Mouse (Mus musculus) adrenal gland, adult 18-20 months (tissue): ENCODE measurements around the gene Zfp770. TPM values are rescaled to one million over a fixed set of nuclear protein-coding genes. Genes with fewer than 3 reads are reported as not detected.

Experiments used
- DNase-seq, 2 experiments: peaks; one replicate each; pipeline ENCODE4 v3.0.0; 2021 to 2022; ENCODE audit warnings: low spot score in 2 of 2
- microRNA-seq, 2 experiments: library from miRNA; unstranded; fragments of <30 nt; microRNA quantifications; one replicate each; pipeline ENCODE4 v1.2.0; 2021; ENCODE audit warnings: borderline number of aligned reads in 2 of 2
- total RNA-seq, 2 experiments: library from RNA; stranded (reverse); gene quantifications; 1 replicate in 1 of 2; 2 replicates in 1 of 2; pipeline ENCODE4 v1.2.3; 2021

Gene Zfp770
- total RNA-seq, 2 experiments from 2014 or later, result 11.3 to 11.6 TPM

DNA sequence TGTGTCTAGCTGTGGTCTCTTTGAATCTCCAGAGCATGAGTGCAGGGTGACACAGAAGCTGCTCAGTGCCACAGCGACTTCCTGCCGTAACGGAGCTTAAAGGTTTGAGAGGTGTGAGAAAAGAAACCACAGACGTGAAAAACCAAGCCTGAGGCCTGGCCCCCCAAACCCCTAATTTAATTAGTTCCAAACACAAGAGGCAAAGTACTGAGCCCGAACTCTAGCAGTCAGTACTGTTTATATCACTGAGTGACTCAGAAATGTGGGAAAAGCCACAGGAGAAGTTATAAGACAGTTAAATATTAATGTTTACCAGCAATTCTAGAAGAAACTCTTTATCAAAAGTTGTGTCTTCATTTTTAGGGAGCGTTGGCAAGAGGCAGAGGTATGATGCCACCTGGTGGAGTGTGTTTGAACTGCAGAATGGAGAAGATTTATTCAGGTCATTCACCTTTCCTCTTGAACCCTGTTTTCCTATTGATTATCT lies 55.9 kb downstream of the Zfp770 start:
- peak; percentile 30 to 42 for DNase-seq

DNA sequence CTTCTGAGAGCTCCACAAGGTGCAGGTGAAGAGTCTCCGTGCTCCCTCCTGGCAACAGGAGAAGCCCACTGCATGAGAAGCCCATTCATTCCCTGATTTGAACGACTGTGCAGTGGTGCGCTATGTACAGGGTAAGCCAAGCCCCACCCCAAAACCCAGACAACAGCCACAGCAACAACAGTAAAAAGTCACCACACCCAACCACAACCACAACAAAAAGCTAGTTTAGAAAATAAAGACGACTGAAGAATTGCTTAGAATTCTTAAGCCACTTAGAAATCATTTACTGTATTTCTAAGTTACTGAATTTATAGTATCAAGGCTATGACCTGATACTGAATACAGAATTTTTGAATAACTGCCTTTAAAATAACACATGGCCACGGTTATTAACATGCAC lies 56.4 kb downstream of the Zfp770 start:
- DNase-seq, result no peak

DNA sequence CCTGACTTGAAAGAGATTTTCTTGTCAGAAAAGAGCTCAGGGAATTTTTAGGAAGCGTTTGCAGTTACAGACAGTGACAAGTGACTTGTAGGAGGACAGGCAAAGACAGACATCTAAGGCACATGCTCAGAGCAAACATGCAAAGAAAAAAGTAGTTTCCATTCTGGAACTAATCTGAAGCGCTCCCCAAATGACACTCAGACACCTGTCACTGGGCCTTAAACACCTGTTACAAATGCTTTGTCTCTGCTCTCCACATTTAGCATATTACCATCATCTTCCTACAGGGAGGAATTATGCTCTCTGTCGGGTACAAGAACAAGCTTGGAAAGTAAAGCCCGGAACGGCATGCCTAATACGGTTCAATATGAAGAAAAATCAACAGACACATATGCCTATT lies 57.4 kb downstream of the Zfp770 start:
- no peak for DNase-seq

Small RNA genes within 50 kb of the gene (microRNA-seq; reads per million reads assigned to microRNA genes)
- gene Mir7002, result 0 reads per million in 2 experiments

Other genes with a start within 250 kb of the Zfp770 start
- 1 to 10 TPM; 2.9 to 3.2 TPM for gene Gjd2, start 187.8 kb downstream of the Zfp770 start, total RNA-seq
- not detected for gene Actc1, start 147.9 kb downstream of the Zfp770 start, total RNA-seq
- gene Aqr, start 14.4 kb downstream of the Zfp770 start, total RNA-seq, result 10 to 100 TPM; 30.9 to 34.2 TPM